Mouse (Mus musculus) heart, adult 2 months (tissue): ENCODE measurements around the gene Slc35b1. TPM values are rescaled to one million over a fixed set of nuclear protein-coding genes. Genes with fewer than 3 reads are reported as not detected.
A peak's percentile ranks its signal among the peaks of the same experiment; 100 is the strongest.

ENCODE experiments used
- DNase-seq, 2 experiments: peaks; one replicate each; pipeline ENCODE4 v3.0.0; 2021
- H3K27ac ChIP-seq: fragments of 200-600 bp; 2 replicates; pipeline ENCODE4 v1.8.1; 2022
- H3K27me3 ChIP-seq: fragments of 200-500 bp; 2 replicates; pipeline ENCODE4 v1.6.1; 2012; ENCODE audit warnings: mild to moderate bottlenecking, low read length, inconsistent platforms, mixed read lengths; ENCODE audit not compliant: control insufficient read depth, insufficient read depth
- H3K36me3 ChIP-seq: fragments of 200-500 bp; 2 replicates; pipeline ENCODE4 v1.6.1; 2012; ENCODE audit warnings: low read length, inconsistent platforms; ENCODE audit not compliant: control insufficient read depth, insufficient read depth
- H3K4me1 ChIP-seq: fragments of 200-500 bp; 2 replicates; pipeline ENCODE4 v1.6.1; 2011; ENCODE audit warnings: low read length; ENCODE audit not compliant: control insufficient read depth, insufficient read depth
- H3K4me3 ChIP-seq: fragments of 200-600 bp; 2 replicates; pipeline ENCODE4 v1.8.1; 2022
- H3K79me2 ChIP-seq: fragments of 200-500 bp; replicated peaks from 2 replicates; pipeline ENCODE4 v1.6.1; 2012; ENCODE audit warnings: mild to moderate bottlenecking, inconsistent platforms, low read length, moderate library complexity, mixed read lengths; ENCODE audit not compliant: control insufficient read depth, insufficient read depth
- H3K9ac ChIP-seq: fragments of 200-500 bp; 2 replicates; pipeline ENCODE4 v1.6.1; 2012; ENCODE audit warnings: low read depth, mild to moderate bottlenecking, control low read depth, inconsistent platforms, low read length, mixed read lengths
- CTCF ChIP-seq: fragments of 200-600 bp; IDR thresholded peaks from 2 replicates; pipeline ENCODE4 v1.8.1; 2022; ENCODE audit warnings: antibody characterized with exemption, mild to moderate bottlenecking, moderate library complexity
- EP300 ChIP-seq: fragments of 200-500 bp; IDR thresholded peaks from 2 replicates; pipeline ENCODE4 v1.6.1; 2011; ENCODE audit warnings: low read depth, low read length, control low read depth; ENCODE audit not compliant: insufficient read depth
- POLR2A ChIP-seq: fragments of 200-500 bp; IDR thresholded peaks from 2 replicates; pipeline ENCODE4 v1.6.1; 2011; ENCODE audit warnings: mild to moderate bottlenecking, low read depth, low read length, control low read depth; ENCODE audit not compliant: insufficient read depth
- WGBS: fragments of 180-500 bp; shearing (Covaris S2); methylation state at CpG from one replicate; pipeline ENCODE4 v1.1.7; 2018; 5-methylcytosine and 5-hydroxymethylcytosine counted together
- intact Hi-C: fragments of 180-260 bp; cut with DNase I; formaldehyde crosslinking; loops from one replicate; pipeline ENCODE4 v1.15.1; 2025
- polyA plus RNA-seq: library from polyadenylated mRNA; depleted of rRNA; stranded (reverse); fragments of >200 nt; gene quantifications from 2 replicates; pipeline ENCODE4 v1.2.3, GENCODE M21; 2012
- total RNA-seq, 2 experiments: library from RNA; stranded (reverse); gene quantifications; 2 replicates each; pipeline ENCODE4 v1.2.3; 2021

Slc35b1 gene
- total and polyA plus RNA-seq, 3 experiments: 34.2 to 47.2 (median 41.3) TPM

DNA sequence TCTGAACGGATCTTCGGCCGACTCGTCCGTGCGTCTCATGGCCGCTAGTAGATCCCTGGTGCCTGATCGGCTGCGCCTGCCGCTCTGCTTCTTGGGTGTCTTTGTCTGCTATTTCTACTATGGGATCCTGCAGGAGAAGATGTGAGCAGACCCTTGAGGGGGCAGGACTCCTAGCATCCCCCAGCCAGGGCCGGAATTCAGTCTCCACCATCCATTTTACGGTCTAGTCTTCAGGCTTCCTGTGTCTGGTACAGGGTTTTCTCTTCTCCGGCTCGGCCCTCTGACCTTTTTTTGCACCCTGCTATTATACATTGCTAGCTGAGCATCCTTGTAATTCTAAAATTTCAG, 455 bp downstream of the Slc35b1 start:
- Histone ChIP-seq H3K36me3 (peaks cover 5% of the 10 kb centered on the region), H3K4me1 (peaks cover 6% of the 10 kb centered on the region), H3K79me2 (no peaks in the 10 kb centered on the region), H3K27ac (peak overlapping the region; percentile 99), H3K4me3 (peak overlapping the region; percentile 90), H3K9ac (peak overlapping the region; percentile 97), H3K27me3 (no peaks in the 10 kb centered on the region)
- TF ChIP-seq POLR2A (no peak; the same call in 1 of the 2 replicates), CTCF (no peak), EP300 (0 out of 2 replicates have a peak, but pooled peaks have one; percentile 2)
- DNase-seq: no peak
- intact Hi-C loops: loop anchor here (1.0 to 5.0 kb wide), 4 partner anchors 48 to 136 kb away; partner anchors contain the start of genes Fam117a and Kat7
- 2% methylated on average over 14 of the region's 14 CpGs for WGBS

DNA sequence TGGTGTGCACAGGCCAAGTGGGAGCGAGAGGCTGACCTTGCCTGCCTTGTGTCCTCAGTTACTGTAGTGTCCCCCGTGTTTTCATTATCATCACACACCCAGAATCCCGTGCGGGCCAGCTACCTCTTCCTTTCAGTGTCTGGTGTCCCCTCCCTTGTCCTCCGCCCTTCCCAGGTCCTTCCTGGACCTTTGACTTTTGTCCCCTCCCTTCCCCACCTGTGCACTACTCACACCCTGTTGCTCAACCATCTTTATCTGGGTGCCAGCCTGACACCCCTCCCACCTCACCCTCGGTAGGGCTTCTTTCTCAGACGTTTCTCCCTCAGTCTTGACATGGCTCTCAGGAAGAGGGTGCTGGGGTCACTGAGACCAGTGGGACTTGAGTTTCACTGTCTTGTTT, 2.9 kb downstream of the Slc35b1 start:
- H3K9ac ChIP-seq: no peak overlapping the region
- peaks cover 6% of the 10 kb centered on the region for H3K4me1 ChIP-seq
- no peaks in the 10 kb centered on the region for H3K27me3 ChIP-seq
- DNase-seq: no peak
- TF ChIP-seq POLR2A (no peak), CTCF (no peak), EP300 (no peak)
- H3K36me3 ChIP-seq: peaks cover 11% of the 10 kb centered on the region
- 57% methylated on average over 7 of the region's 7 CpGs for WGBS
- H3K27ac ChIP-seq: no peak overlapping the region
- no peak overlapping the region for H3K4me3 ChIP-seq
- intact Hi-C loops: no loop called here
- H3K79me2 ChIP-seq: no peaks in the 10 kb centered on the region

DNA sequence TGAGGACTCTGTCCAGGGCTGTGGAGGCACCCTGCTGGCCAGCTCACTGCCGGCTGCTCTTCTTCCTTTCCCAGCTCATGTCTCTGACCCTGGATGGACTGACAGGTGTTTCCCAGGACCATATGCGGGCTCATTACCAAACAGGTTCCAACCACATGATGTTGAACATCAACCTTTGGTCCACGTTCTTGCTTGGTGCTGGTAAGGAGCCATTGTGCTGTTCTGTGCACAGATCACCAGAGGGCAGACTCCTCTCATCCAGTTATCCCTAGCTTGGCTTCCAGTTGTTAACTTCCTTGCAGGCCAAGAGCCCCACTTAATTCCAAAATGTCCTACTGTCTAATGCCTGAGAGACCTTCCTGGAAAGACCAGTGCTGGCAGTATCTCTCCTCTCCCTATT, 4.5 kb downstream of the Slc35b1 start:
- 73% methylated on average over 3 of the region's 3 CpGs for WGBS
- no peak for DNase-seq

DNA sequence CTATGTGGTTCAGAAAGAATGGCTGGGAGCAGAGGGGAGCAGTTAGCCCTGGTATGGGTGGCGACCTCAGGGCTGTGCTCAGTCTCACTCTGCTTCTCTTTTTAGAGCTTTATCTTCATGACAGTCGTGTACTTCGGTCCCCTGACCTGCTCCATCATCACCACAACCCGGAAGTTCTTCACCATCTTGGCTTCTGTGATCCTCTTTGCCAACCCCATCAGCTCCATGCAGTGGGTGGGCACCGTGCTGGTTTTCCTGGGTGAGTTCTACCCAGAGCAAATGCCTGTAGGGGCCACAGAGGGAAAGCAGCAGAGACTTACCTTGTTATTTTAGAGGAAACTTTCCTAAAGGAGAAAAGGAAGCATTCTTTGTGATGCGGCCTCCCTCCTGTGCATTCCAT, 5.9 kb downstream of the Slc35b1 start:
- intact Hi-C loops: loop anchor here (10.0 kb wide), 1 partner anchor 276 kb away; no protein-coding TSS in a partner anchor
- H3K36me3 ChIP-seq: peaks cover 10% of the 10 kb centered on the region

More for the DNA sequence above, 4.5 kb downstream of the Slc35b1 start:
- TF ChIP-seq POLR2A (no peak), CTCF (peak; percentile 74), EP300 (0 out of 2 replicates have a peak, but pooled peaks have one; percentile 44)
- H3K4me1 ChIP-seq: peaks cover 3% of the 10 kb centered on the region
- H3K4me3 ChIP-seq: no peak overlapping the region
- peaks cover 11% of the 10 kb centered on the region for H3K36me3 ChIP-seq
- H3K27me3 ChIP-seq: no peaks in the 10 kb centered on the region
- no peak overlapping the region for H3K27ac ChIP-seq
- no peaks in the 10 kb centered on the region for H3K79me2 ChIP-seq
- H3K9ac ChIP-seq: no peak overlapping the region
- intact Hi-C loops: no loop called here

DNA sequence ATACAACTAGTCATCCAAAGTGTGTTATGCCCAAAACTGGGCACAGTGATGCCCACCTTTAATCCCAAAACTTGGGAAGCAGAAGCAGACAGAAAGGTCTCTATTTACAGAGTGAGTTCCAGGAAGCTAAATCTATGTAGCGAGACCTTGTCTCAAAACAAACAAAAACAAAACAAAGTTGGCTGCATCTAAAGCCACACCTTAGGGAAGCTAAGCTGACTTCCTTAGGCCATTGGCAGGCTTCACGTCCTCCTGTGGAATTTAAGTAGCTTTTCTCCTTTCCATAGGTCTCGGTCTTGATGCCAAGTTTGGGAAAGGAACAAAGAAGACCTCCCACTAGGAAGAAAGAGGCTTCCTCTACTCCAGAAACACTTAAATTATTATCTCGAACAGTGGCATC, 6.7 kb downstream of the Slc35b1 start:
- no peak for DNase-seq
- Histone ChIP-seq H3K4me3 (no peak overlapping the region), H3K36me3 (peaks cover 6% of the 10 kb centered on the region), H3K9ac (no peak overlapping the region), H3K4me1 (peaks cover 3% of the 10 kb centered on the region), H3K79me2 (no peaks in the 10 kb centered on the region), H3K27ac (no peak overlapping the region), H3K27me3 (no peaks in the 10 kb centered on the region)
- WGBS: 53% methylated on average over 4 of the region's 4 CpGs
- intact Hi-C loops: loop anchor here (10.0 kb wide), 1 partner anchor 276 kb away; no protein-coding TSS in a partner anchor
- TF ChIP-seq EP300 (no peak), CTCF (no peak), POLR2A (no peak)

More for the DNA sequence above, 5.9 kb downstream of the Slc35b1 start:
- Histone ChIP-seq H3K9ac (no peak overlapping the region), H3K4me3 (no peak overlapping the region), H3K4me1 (peaks cover 3% of the 10 kb centered on the region), H3K79me2 (no peaks in the 10 kb centered on the region), H3K27ac (no peak overlapping the region), H3K27me3 (no peaks in the 10 kb centered on the region)
- TF ChIP-seq CTCF (no peak), POLR2A (no peak), EP300 (no peak)
- DNase-seq: no peak
- 92% methylated on average over 6 of the region's 6 CpGs for WGBS

DNA sequence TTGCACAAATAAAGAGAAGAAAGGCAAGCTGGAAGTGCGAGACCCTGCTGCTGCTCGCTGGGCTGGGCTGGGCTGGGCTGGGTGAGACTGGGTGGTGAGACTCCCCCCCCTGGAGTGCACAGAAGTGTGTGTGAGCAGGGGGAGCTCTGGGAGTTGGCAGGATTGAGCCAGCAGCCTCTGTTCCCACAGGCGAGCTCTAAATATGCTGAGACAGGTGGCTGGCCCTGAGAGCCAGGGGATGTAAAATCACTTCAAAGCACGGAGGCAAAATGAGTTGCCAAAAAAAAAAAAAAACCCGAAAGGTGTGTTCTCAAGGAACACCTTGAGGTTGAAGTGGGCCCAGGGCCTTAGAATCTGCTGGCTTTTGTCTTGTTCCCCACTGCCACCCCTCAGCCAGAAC, 7.3 kb downstream of the Slc35b1 start:
- TF ChIP-seq CTCF: no peak
- no peak for TF ChIP-seq POLR2A
- no peak for TF ChIP-seq EP300
- Histone ChIP-seq H3K36me3 (peaks cover 6% of the 10 kb centered on the region), H3K79me2 (no peaks in the 10 kb centered on the region), H3K4me3 (no peak overlapping the region), H3K9ac (no peak overlapping the region), H3K27me3 (no peaks in the 10 kb centered on the region), H3K4me1 (peaks cover 2% of the 10 kb centered on the region), H3K27ac (peak overlapping the region; percentile 34)
- 52% methylated on average over 5 of the region's 5 CpGs for WGBS
- DNase-seq: no peak
- intact Hi-C loops: loop anchor here (10.0 kb wide), 1 partner anchor 277 kb away; no protein-coding TSS in a partner anchor
